Mouse (Mus musculus): ENCODE measurements at regions not wholly inside any gene's neighbourhood (a gene's known extent, or its start where the extent isn't known, plus 50 kb on each side); places are given as distances from the start of the nearest gene placed in this dataset.

GRCm38 (mm10) chr11:25538641-25539258 is 671.8 kb downstream of the 5730522E02Rik start:
- no peak for ATAC-seq (ENCODE audit: poor library complexity, severe bottlenecking)

GRCm38 (mm10) chr11:25536069-25536468 is 674.5 kb downstream of the 5730522E02Rik start:
- no peak for ATAC-seq (ENCODE audit: poor library complexity, severe bottlenecking)

GRCm38 (mm10) chr11:25533081-25533480 is 677.5 kb downstream of the 5730522E02Rik start:
- ATAC-seq (ENCODE audit: poor library complexity, severe bottlenecking): no peak

GRCm38 (mm10) chr11:25531668-25532398 is 678.7 kb downstream of the 5730522E02Rik start:
- ATAC-seq (ENCODE audit: poor library complexity, severe bottlenecking): no peak

- no peak for ATAC-seq (ENCODE audit: poor library complexity, severe bottlenecking)
Observed at GRCm38 (mm10) chr11:25528056-25528455, 682.5 kb downstream of the 5730522E02Rik start.

GRCm38 (mm10) chr11:25518903-25519302 is 691.7 kb downstream of the 5730522E02Rik start:
- no peak for ATAC-seq (ENCODE audit: poor library complexity, severe bottlenecking)

- no peak for ATAC-seq (ENCODE audit: poor library complexity, severe bottlenecking)
Observed at GRCm38 (mm10) chr11:25518131-25518530, 692.4 kb downstream of the 5730522E02Rik start.

GRCm38 (mm10) chr11:25505500-25505899 is 705.1 kb downstream of the 5730522E02Rik start:
- no peak for ATAC-seq (ENCODE audit: poor library complexity, severe bottlenecking)

- ATAC-seq (ENCODE audit: poor library complexity, severe bottlenecking): no peak
Observed at GRCm38 (mm10) chr11:25473682-25474365, 736.7 kb downstream of the 5730522E02Rik start.

- ATAC-seq (ENCODE audit: poor library complexity, severe bottlenecking): no peak
Observed at GRCm38 (mm10) chr11:25469819-25470218, 740.7 kb downstream of the 5730522E02Rik start.

GRCm38 (mm10) chr11:25437206-25437605 is 773.4 kb downstream of the 5730522E02Rik start:
- no peak for ATAC-seq (ENCODE audit: poor library complexity, severe bottlenecking)

- ATAC-seq (ENCODE audit: poor library complexity, severe bottlenecking): no peak
Observed at GRCm38 (mm10) chr11:25435645-25436044, 774.9 kb downstream of the 5730522E02Rik start.

GRCm38 (mm10) chr11:25423186-25423585 is 787.4 kb downstream of the 5730522E02Rik start:
- no peak for ATAC-seq (ENCODE audit: poor library complexity, severe bottlenecking)

GRCm38 (mm10) chr11:25421486-25421885 is 789.1 kb downstream of the 5730522E02Rik start:
- ATAC-seq (ENCODE audit: poor library complexity, severe bottlenecking): no peak

GRCm38 (mm10) chr11:25410403-25411090 is 800.0 kb downstream of the 5730522E02Rik start:
- ATAC-seq (ENCODE audit: poor library complexity, severe bottlenecking): no peak

- ATAC-seq (ENCODE audit: poor library complexity, severe bottlenecking): no peak
Observed at GRCm38 (mm10) chr11:25391649-25392048, 818.9 kb downstream of the 5730522E02Rik start.

- ATAC-seq (ENCODE audit: poor library complexity, severe bottlenecking): no peak
Observed at GRCm38 (mm10) chr11:25367111-25367510, 843.5 kb downstream of the 5730522E02Rik start.

GRCm38 (mm10) chr11:25365433-25365832 is 845.1 kb downstream of the 5730522E02Rik start:
- no peak for ATAC-seq (ENCODE audit: poor library complexity, severe bottlenecking)

- no peak for ATAC-seq (ENCODE audit: poor library complexity, severe bottlenecking)
Observed at GRCm38 (mm10) chr11:25359723-25360122, 850.8 kb downstream of the 5730522E02Rik start.

- no peak for ATAC-seq (ENCODE audit: poor library complexity, severe bottlenecking)
Observed at GRCm38 (mm10) chr11:25357717-25358411, 852.7 kb downstream of the 5730522E02Rik start.
